Comparison of ENCODE assay signal across 14 mouse cellular contexts in the genomic region with DNA sequence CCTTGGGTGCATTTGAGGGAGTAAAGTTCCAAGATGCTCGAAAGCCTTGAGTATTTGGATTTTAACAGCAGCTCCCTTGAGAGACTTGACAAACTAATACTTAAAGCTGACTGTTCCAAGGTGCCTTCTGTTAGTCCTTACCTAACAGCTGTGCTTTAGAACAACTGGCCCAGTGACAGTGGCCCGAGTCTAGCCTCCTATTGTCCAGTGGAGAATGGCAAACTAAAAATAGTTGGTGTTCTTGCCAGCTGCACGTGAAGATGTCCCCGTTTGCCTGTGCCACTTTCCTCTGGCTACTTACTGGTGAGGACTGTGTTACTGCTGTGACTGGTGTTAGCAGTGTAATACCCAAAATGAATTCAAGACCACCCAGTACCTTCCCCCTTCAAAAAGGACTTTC. TPM values are rescaled to one million over a fixed set of nuclear protein-coding genes. Genes with fewer than 3 reads are reported as not detected.
"Had no signal": no experiment of that assay in that cellular context is flagged by ENCODE, and none has a peak within 500 bp of the region (broad histone marks: within the 10 kb centered on the region; RNA-seq: fewer than 3 reads in every experiment).

No protein-coding gene starts in this region.

- DNase-seq: kidney, adult 8-10 months; kidney, postnatal 25 days; layer of hippocampus, postnatal 36 days; lung, adult 18-20 months; lung, postnatal 36 days; thymus, adult 18-20 months; thymus, postnatal 14 days had no signal

- ATAC-seq: midbrain, embryonic 16.5 days had no signal

- H3K27ac ChIP-seq: limb, embryonic 13.5 days; liver, embryonic 14.5 days; midbrain, embryonic 12.5 days had no signal

- H3K9ac ChIP-seq: limb, embryonic 13.5 days; liver, embryonic 14.5 days; midbrain, embryonic 12.5 days had no signal

- H3K9me3 ChIP-seq: limb, embryonic 13.5 days; midbrain, embryonic 12.5 days had no signal

- H3K36me3 ChIP-seq: limb, embryonic 13.5 days; midbrain, embryonic 12.5 days had no signal

- H3K4me2 ChIP-seq: limb, embryonic 13.5 days; midbrain, embryonic 12.5 days had no signal

- H3K4me3 ChIP-seq: limb, embryonic 13.5 days; midbrain, embryonic 12.5 days had no signal

RNA-seq across cellular contexts. Expression of a gene that starts 32.0 kb away (rescaled TPM):
- total RNA-seq: layer of hippocampus, postnatal 36 days; left cerebral cortex, adult 8-10 months; left cerebral cortex, postnatal 36 days had no signal
- polyA plus RNA-seq: liver, adult 2 months had no signal
